Mouse (Mus musculus) retina, postnatal 7 days (tissue): ENCODE measurements around the gene Tesk1.

ENCODE experiments used
- DNase-seq: peaks from one replicate; pipeline ENCODE4 v3.0.0-alpha.2; 2012; ENCODE audit warnings: low read depth, low spot score

The Tesk1 gene

GRCm38 (mm10) chr4:43492821-43493185 is 51.1 kb downstream of the Tesk1 start, which contains the start of gene Ccdc107:
Ccdc107 (plus strand) TSS chr4:43492900.
- peak; percentile 89 for DNase-seq

GRCm38 (mm10) chr4:43493186-43493845 is 51.6 kb downstream of the Tesk1 start:
- DNase-seq = peak; percentile 96

- DNase-seq = no peak
Observed at GRCm38 (mm10) chr4:43493846-43494240, 52.1 kb downstream of the Tesk1 start.

- DNase-seq = no peak
Observed at GRCm38 (mm10) chr4:43496587-43496986, 54.8 kb downstream of the Tesk1 start.

- DNase-seq = no peak
Observed at GRCm38 (mm10) chr4:43497405-43497804, 55.7 kb downstream of the Tesk1 start.
